Mouse (Mus musculus): ENCODE data around the gene Wdfy4.

GRCm38 (mm10) chr14:32960481-32960880, 224.8 kb downstream of the Wdfy4 start:
- no peak for TF ChIP-seq CTCF (IDR thresholded peaks at IDR 0.05; ENCODE audit: low read depth, low read length)
- no peak for TF ChIP-seq GATA1 (IDR thresholded peaks at IDR 0.05; ENCODE audit: borderline replicate concordance, low read length)
- no peak for TF ChIP-seq TAL1 (conservative IDR thresholded peaks at IDR 0.05; ENCODE audit: low read depth, low read length)
- TF ChIP-seq POLR2AphosphoS5 (IDR thresholded peaks at IDR 0.05; ENCODE audit: insufficient replicate concordance, low read depth, low read length): no peak

Data from G1E (cell line).